Mouse (Mus musculus) cerebellum, postnatal 25 days (tissue): Measurements from ENCODE around the gene Brsk2.
A peak's percentile ranks its signal among the peaks of the same experiment; 100 is the strongest.

ENCODE experiments used
- DNase-seq, 2 experiments: peaks; one replicate each; pipeline ENCODE4 v3.0.0; 2021; ENCODE audit warnings: mixed read lengths in 2 of 2

The Brsk2 gene

GRCm38 (mm10) chr7:142035048-142035811, 85.7 kb downstream of the Brsk2 start:
- DNase-seq = peak in 1 of 2 experiments; percentile 29

GRCm38 (mm10) chr7:142037553-142038170, 88.1 kb downstream of the Brsk2 start:
- DNase-seq = peak; percentile 70 to 83

- DNase-seq = no peak
Measured at GRCm38 (mm10) chr7:142040756-142041155, 91.2 kb downstream of the Brsk2 start.

- no peak for DNase-seq
Measured at GRCm38 (mm10) chr7:142045344-142045743, 95.8 kb downstream of the Brsk2 start.

GRCm38 (mm10) chr7:142045932-142046331, 96.4 kb downstream of the Brsk2 start:
- no peak for DNase-seq

- DNase-seq = no peak
Measured at GRCm38 (mm10) chr7:142050536-142050935, 101.0 kb downstream of the Brsk2 start.
